Mouse (Mus musculus) cerebellum, adult 2 months (tissue): ENCODE results near the gene Ctsw. TPM values are rescaled to one million over a fixed set of nuclear protein-coding genes. Genes with fewer than 3 reads are reported as not detected.
"Not testable (repeated sequence)": the region's sequence is repeated elsewhere in the genome, so short reads cannot be mapped to it uniquely, and the experiment has no call there.

ENCODE experiments used
- DNase-seq, 2 experiments: peaks; one replicate each; pipeline ENCODE4 v3.0.0; 2021
- H3K27ac ChIP-seq: fragments of 200-500 bp; 2 replicates; pipeline ENCODE4 v1.5.1; 2012; ENCODE audit warnings: low read length, control low read depth, inconsistent platforms; ENCODE audit not compliant: insufficient read depth
- H3K27me3 ChIP-seq: fragments of 200-500 bp; 2 replicates; pipeline ENCODE4 v1.6.1; 2012; ENCODE audit warnings: inconsistent platforms, mild to moderate bottlenecking, low read length, moderate library complexity; ENCODE audit not compliant: control insufficient read depth, insufficient read depth
- H3K4me1 ChIP-seq: fragments of 200-500 bp; 2 replicates; pipeline ENCODE4 v1.6.1; 2011; ENCODE audit warnings: low read length; ENCODE audit not compliant: control insufficient read depth, insufficient read depth
- H3K4me3 ChIP-seq: fragments of 200-500 bp; replicated peaks from 2 replicates; pipeline ENCODE3; 2011; ENCODE audit warnings: mild to moderate bottlenecking, low read depth, low read length, control low read depth; ENCODE audit not compliant: insufficient read depth
- CTCF ChIP-seq: fragments of 200-500 bp; IDR thresholded peaks from 2 replicates; pipeline ENCODE4 v1.5.1; 2011; ENCODE audit warnings: low read depth, mild to moderate bottlenecking, control low read depth, low read length, moderate library complexity, borderline replicate concordance; ENCODE audit not compliant: insufficient read depth
- POLR2A ChIP-seq: fragments of 200-500 bp; IDR thresholded peaks from 2 replicates; pipeline ENCODE4 v1.6.1; 2011; ENCODE audit warnings: low read length, control low read depth, borderline replicate concordance; ENCODE audit not compliant: insufficient read depth
- WGBS: fragments of 180-500 bp; shearing (Covaris S2); methylation state at CpG from one replicate; pipeline ENCODE4 v1.1.7; 2018; 5-methylcytosine and 5-hydroxymethylcytosine counted together
- polyA plus RNA-seq: library from polyadenylated mRNA; depleted of rRNA; stranded (reverse); fragments of >200 nt; gene quantifications from 2 replicates; pipeline ENCODE4 v1.2.3, GENCODE M21; 2012

Gene Ctsw
- polyA plus RNA-seq, 1 experiment, result 1.5 TPM

- H3K27me3 ChIP-seq, result no peaks in the 10 kb centered on the region
- 1% methylated on average over 47 of the region's 47 CpGs for WGBS
- no peak for TF ChIP-seq CTCF
- peak; percentile 82; the same call in 1 of the 2 replicates for TF ChIP-seq POLR2A
- H3K27ac ChIP-seq, result peak within 1 kb of the TSS; percentile 31
- H3K4me1 ChIP-seq, result 0 out of 2 replicates have a peak, but pooled peaks cover 8% of the 10 kb centered on the region
- DNase-seq, result peak; percentile 97 to 100
- H3K4me3 ChIP-seq, result peak within 1 kb of the TSS; percentile 79
Measured at GRCm38 (mm10) chr19:5510031-5511026, 42.0 kb upstream of the Ctsw start, which contains the start of gene Snx32. Snx32 (minus strand) TSS chr19:5510538.

GRCm38 (mm10) chr19:5503687-5504086, 35.4 kb upstream of the Ctsw start, which contains the start of gene 1700020D05Rik:
1700020D05Rik (minus strand) TSS chr19:5503787.
- Histone ChIP-seq H3K4me3 (no peak within 1 kb of the TSS), H3K4me1 (0 out of 2 replicates have a peak, but pooled peaks cover 3% of the 10 kb centered on the region), H3K27me3 (no peaks in the 10 kb centered on the region), H3K27ac (no peak within 1 kb of the TSS)
- TF ChIP-seq POLR2A, result no peak
- TF ChIP-seq CTCF, result no peak
- 65% methylated on average over 17 of the region's 17 CpGs for WGBS
- DNase-seq, result no peak

GRCm38 (mm10) chr19:5500330-5500875, 32.1 kb upstream of the Ctsw start:
- TF ChIP-seq POLR2A (no peak), CTCF (no peak)
- Histone ChIP-seq H3K4me3 (no peak overlapping the region), H3K4me1 (no peaks in the 10 kb centered on the region), H3K27ac (no peak overlapping the region), H3K27me3 (no peaks in the 10 kb centered on the region)
- no peak for DNase-seq
- WGBS, result 84% methylated on average over 2 of the region's 2 CpGs

DNA sequence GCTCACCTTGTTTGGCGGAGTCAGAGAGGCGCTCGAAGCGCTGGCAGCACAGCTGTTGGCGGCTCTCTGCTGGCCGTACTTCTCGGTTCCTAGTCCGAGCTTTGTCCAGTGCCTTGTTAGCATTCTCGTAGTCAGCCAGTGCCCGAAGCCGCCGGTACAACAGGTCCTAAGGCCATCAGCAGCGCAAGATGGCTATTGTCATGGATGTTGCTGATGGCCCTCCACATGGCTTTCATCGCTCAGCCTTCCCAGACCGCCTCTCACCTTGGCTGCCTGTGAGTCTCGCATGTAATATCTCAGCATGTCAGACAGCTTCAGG, 27.7 kb upstream of the Ctsw start:
- TF ChIP-seq CTCF (no peak), POLR2A (no peak)
- no peak for DNase-seq
- H3K4me3 ChIP-seq, result no peak overlapping the region
- peaks cover 6% of the 10 kb centered on the region for H3K4me1 ChIP-seq
- H3K27me3 ChIP-seq, result no peaks in the 10 kb centered on the region
- 79% methylated on average over 16 of the region's 16 CpGs for WGBS
- no peak overlapping the region for H3K27ac ChIP-seq

DNA sequence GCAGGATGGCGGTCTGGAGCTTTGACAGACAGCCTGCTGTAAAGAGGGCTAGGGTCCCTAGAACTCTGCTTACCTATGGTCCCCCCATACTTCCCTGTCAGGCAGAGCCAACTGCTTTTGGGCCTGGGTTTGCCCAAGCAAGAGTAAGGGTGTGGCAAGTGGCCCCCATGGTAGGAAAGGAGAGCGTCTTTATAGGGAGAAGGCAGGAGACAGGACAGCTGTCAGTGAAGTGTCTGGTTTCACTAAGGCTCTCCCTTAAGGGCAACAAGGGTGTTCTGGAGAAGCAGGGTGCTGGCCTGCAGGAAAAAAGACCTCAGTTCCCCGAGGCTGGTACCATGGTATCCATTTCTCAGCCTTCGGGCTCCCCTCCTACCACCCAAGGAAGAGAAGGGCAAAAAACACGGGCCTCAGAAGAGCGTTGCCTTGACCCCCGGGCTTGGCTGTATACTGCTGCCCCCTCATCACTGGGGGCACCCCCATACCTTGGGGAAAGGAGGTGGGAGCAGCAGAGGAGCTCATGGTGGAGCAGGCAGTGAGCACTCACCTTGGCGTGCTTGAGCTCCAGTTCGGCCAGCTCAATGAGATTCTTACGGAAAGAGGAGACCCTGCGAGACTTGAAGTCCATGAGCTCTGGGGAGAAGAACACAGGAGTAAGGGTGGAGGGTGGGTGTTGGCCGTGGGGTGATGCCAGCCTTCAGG, 27.2 kb upstream of the Ctsw start:
- Histone ChIP-seq H3K27ac (no peak overlapping the region), H3K4me1 (peaks cover 6% of the 10 kb centered on the region), H3K4me3 (no peak overlapping the region), H3K27me3 (no peaks in the 10 kb centered on the region)
- TF ChIP-seq CTCF, result no peak
- no peak for TF ChIP-seq POLR2A
- 73% methylated on average over 12 of the region's 12 CpGs for WGBS
- DNase-seq, result no peak

DNA sequence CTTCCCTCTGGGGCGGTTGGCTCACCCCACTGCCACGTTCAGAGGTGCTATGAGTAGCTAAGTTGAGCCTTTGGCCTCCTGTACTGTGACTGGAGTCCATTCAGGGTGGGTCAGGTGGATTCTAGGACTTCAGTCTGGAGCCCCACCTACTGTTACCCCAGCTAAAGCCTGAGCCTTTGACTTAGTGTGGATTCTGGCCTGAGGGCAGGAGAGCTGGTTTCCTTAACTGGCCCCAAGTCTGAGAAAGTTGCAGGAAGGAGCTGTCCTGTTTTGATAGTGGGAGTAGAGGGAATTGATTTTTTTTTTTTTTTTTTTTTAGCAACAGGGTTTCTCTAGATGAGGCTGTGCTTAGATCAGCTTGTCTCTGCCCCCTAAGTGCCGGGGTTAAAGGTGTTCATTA, 26.0 kb upstream of the Ctsw start:
- no peak overlapping the region for H3K4me3 ChIP-seq
- no peaks in the 10 kb centered on the region for H3K27me3 ChIP-seq
- TF ChIP-seq CTCF (no peak), POLR2A (no peak)
- no peak overlapping the region for H3K27ac ChIP-seq
- WGBS, result 81% methylated on average over 3 of the region's 3 CpGs
- no peak for DNase-seq
- peaks cover 6% of the 10 kb centered on the region for H3K4me1 ChIP-seq

GRCm38 (mm10) chr19:5493301-5493721, 25.0 kb upstream of the Ctsw start:
- not testable (repeated sequence) for H3K27ac ChIP-seq, H3K4me1 ChIP-seq, H3K4me3 ChIP-seq, H3K27me3 ChIP-seq, DNase-seq
- 28% methylated on average over 9 of the region's 9 CpGs for WGBS

GRCm38 (mm10) chr19:5492641-5493040, 24.3 kb upstream of the Ctsw start:
- TF ChIP-seq CTCF, result no peak
- TF ChIP-seq POLR2A, result no peak
- Histone ChIP-seq H3K4me1 (peaks cover 6% of the 10 kb centered on the region), H3K4me3 (no peak overlapping the region), H3K27ac (no peak overlapping the region), H3K27me3 (no peaks in the 10 kb centered on the region)
- WGBS, result 54% methylated on average over 4 of the region's 4 CpGs
- DNase-seq, result no peak
